Mouse (Mus musculus): ENCODE measurements around the gene Amfr. TPM values are rescaled to one million over a fixed set of nuclear protein-coding genes. Genes with fewer than 3 reads are reported as not detected.

Gene Amfr
- polyA plus RNA-seq, 1 experiment from 2014 or later, result 75.4 TPM

GRCm38 (mm10) chr8:93923897-93924334 is 88.7 kb downstream of the Amfr start:
- Histone ChIP-seq H3K27ac (replicated peaks) (no peak overlapping the region), H3K4me3 (no peak overlapping the region), H3K4me2 (replicated peaks) (no peak overlapping the region), H3K9me3 (no peaks in the 10 kb centered on the region), H3K36me3 (peaks cover 15% of the 10 kb centered on the region; the same call in 1 of the 2 replicates), H3K27me3 (no peaks in the 10 kb centered on the region), H3K4me1 (peaks cover 57% of the 10 kb centered on the region), H3K9ac (replicated peaks) (no peak overlapping the region)
- no peak for ATAC-seq (ENCODE audit: low FRiP score, low read depth)
- WGBS, result 78% methylated on average over 7 of the region's 7 CpGs

Small RNAs within 50 kb of the gene (microRNA-seq; reads per million reads assigned to microRNA genes)
- gene Gm24159, result not detected

Other genes starting within 250 kb of the Amfr start
- 77.6 and 86.0 TPM in 2 replicates for gene Gnao1, start 202.9 kb downstream of the Amfr start, polyA plus RNA-seq (2016; fragmentation: Nextera tagmentation; extraction: Ambion mirVana)
- gene Nudt21, start 24.2 kb upstream of the Amfr start, polyA plus RNA-seq (2016; fragmentation: Nextera tagmentation; extraction: Ambion mirVana), result 167 and 173 TPM in 2 replicates
- 12.9 and 13.6 TPM in 2 replicates for gene Ogfod1, start 24.4 kb upstream of the Amfr start, polyA plus RNA-seq (2016; fragmentation: Nextera tagmentation; extraction: Ambion mirVana)
- gene Bbs2, start 86.1 kb upstream of the Amfr start, polyA plus RNA-seq (2016; fragmentation: Nextera tagmentation; extraction: Ambion mirVana), result 25.3 and 25.4 TPM in 2 replicates
- not detected in 2 replicates for gene Mt4, start 124.4 kb upstream of the Amfr start, polyA plus RNA-seq (2016; fragmentation: Nextera tagmentation; extraction: Ambion mirVana)
- gene Mt3, start 139.8 kb upstream of the Amfr start, polyA plus RNA-seq (2016; fragmentation: Nextera tagmentation; extraction: Ambion mirVana), result 16.9 and 23.8 TPM in 2 replicates
- 12.9 and 13.1 TPM in 2 replicates for gene Mt2, start 159.8 kb upstream of the Amfr start, polyA plus RNA-seq (2016; fragmentation: Nextera tagmentation; extraction: Ambion mirVana)
- gene Mt1, start 166.2 kb upstream of the Amfr start, polyA plus RNA-seq (2016; fragmentation: Nextera tagmentation; extraction: Ambion mirVana), result 31.1 and 38.8 TPM in 2 replicates
- gene Nup93, start 201.7 kb upstream of the Amfr start, polyA plus RNA-seq (2016; fragmentation: Nextera tagmentation; extraction: Ambion mirVana), result 96.7 and 98.4 TPM in 2 replicates